Mouse (Mus musculus) cortical plate, adult 2 months (tissue): Measurements from ENCODE around the gene Lsm14b.

Experiments
- CTCF ChIP-seq: fragments of 200-500 bp; IDR thresholded peaks from 2 replicates; pipeline ENCODE4 v1.5.1; 2011; ENCODE audit warnings: mild to moderate bottlenecking, control low read depth, low read length; ENCODE audit not compliant: insufficient read depth; ENCODE audit errors: extremely low read depth
- POLR2A ChIP-seq: fragments of 200-500 bp; IDR thresholded peaks from 2 replicates; pipeline ENCODE4 v1.6.1; 2011; ENCODE audit warnings: mild to moderate bottlenecking, low read length, control low read depth; ENCODE audit not compliant: insufficient read depth; ENCODE audit errors: extremely low read depth

DNA sequence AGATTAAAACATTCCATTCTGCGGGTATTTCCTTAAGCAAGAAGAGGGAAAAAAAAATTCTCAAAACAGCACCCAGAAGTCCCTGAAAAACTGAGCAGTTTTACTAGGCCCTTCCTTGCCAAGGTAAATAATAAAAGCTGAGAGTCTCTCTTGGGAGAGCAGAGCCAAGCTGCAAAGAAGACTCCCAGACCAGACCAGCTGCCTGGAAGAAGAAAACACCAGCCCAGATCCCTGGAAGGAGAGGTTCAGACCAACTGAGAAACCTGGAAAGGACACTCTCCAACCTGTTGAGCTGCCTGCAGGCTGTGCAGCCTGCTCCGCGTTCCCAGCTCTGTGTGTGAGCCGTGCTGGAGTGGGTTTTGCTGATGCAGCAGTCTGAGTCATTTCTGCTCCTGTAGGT, 7.2 kb upstream of the Lsm14b start:
- TF ChIP-seq POLR2A (no peak), CTCF (no peak)
